Mouse (Mus musculus) liver, adult 2 months (tissue): ENCODE measurements around the gene Chrna9. TPM values are rescaled to one million over a fixed set of nuclear protein-coding genes. Genes with fewer than 3 reads are reported as not detected.

Source experiments
- DNase-seq: peaks from one replicate; pipeline ENCODE4 v3.0.0-alpha.2; 2011; ENCODE audit warnings: low read depth, low spot score; ENCODE audit errors: extremely low read depth
- H3K27ac ChIP-seq: fragments of 200-500 bp; replicated peaks from 2 replicates; pipeline ENCODE4 v1.5.1; 2012; ENCODE audit warnings: low read depth, mild to moderate bottlenecking, control low read depth, inconsistent platforms, low read length; ENCODE audit not compliant: insufficient read depth
- H3K27me3 ChIP-seq: fragments of 200-500 bp; 2 replicates; pipeline ENCODE4 v1.6.1; 2012; ENCODE audit warnings: mild to moderate bottlenecking, moderate library complexity, low read length, inconsistent platforms; ENCODE audit not compliant: control insufficient read depth, insufficient read depth
- H3K36me3 ChIP-seq: fragments of 200-500 bp; 2 replicates; pipeline ENCODE4 v1.6.1; 2012; ENCODE audit warnings: low read length, inconsistent platforms; ENCODE audit not compliant: control insufficient read depth, insufficient read depth
- H3K4me1 ChIP-seq: fragments of 200-500 bp; 2 replicates; pipeline ENCODE4 v1.6.1; 2011; ENCODE audit warnings: low read length; ENCODE audit not compliant: control insufficient read depth, insufficient read depth
- H3K4me3 ChIP-seq: fragments of 200-500 bp; 2 replicates; pipeline ENCODE4 v1.5.1; 2011; ENCODE audit warnings: low read depth, mild to moderate bottlenecking, control low read depth, low read length, moderate library complexity; ENCODE audit not compliant: insufficient read depth
- H3K79me2 ChIP-seq: fragments of 200-500 bp; 2 replicates; pipeline ENCODE4 v1.6.1; 2012; ENCODE audit warnings: inconsistent platforms, mild to moderate bottlenecking, low read length, moderate library complexity; ENCODE audit not compliant: control insufficient read depth, insufficient read depth
- H3K9ac ChIP-seq: fragments of 200-500 bp; 2 replicates; pipeline ENCODE4 v1.6.1; 2012; ENCODE audit warnings: low read depth, mild to moderate bottlenecking, control low read depth, inconsistent platforms, low read length
- CTCF ChIP-seq: fragments of 200-500 bp; IDR thresholded peaks from 2 replicates; pipeline ENCODE4 v1.5.1; 2011; ENCODE audit warnings: low read depth, low read length, control low read depth
- POLR2A ChIP-seq: fragments of 200-500 bp; IDR thresholded peaks from 2 replicates; pipeline ENCODE4 v1.6.1; 2011; ENCODE audit warnings: low read length, control low read depth; ENCODE audit not compliant: insufficient read depth; ENCODE audit errors: extremely low read depth
- WGBS: fragments of 180-500 bp; shearing (Covaris S2); methylation state at CpG from one replicate; pipeline ENCODE4 v1.1.7; 2018; 5-methylcytosine and 5-hydroxymethylcytosine counted together
- polyA plus RNA-seq: library from polyadenylated mRNA; depleted of rRNA; stranded (reverse); fragments of >200 nt; gene quantifications from 2 replicates; pipeline ENCODE4 v1.2.3, GENCODE M21; 2012
- total RNA-seq: library from RNA; depleted of rRNA; stranded (reverse); fragments of >200 nt; gene quantifications from 2 replicates; pipeline ENCODE4 v1.2.3, GENCODE M21; 2014

The Chrna9 gene
- total and polyA plus RNA-seq, 2 experiments: not detected

DNA sequence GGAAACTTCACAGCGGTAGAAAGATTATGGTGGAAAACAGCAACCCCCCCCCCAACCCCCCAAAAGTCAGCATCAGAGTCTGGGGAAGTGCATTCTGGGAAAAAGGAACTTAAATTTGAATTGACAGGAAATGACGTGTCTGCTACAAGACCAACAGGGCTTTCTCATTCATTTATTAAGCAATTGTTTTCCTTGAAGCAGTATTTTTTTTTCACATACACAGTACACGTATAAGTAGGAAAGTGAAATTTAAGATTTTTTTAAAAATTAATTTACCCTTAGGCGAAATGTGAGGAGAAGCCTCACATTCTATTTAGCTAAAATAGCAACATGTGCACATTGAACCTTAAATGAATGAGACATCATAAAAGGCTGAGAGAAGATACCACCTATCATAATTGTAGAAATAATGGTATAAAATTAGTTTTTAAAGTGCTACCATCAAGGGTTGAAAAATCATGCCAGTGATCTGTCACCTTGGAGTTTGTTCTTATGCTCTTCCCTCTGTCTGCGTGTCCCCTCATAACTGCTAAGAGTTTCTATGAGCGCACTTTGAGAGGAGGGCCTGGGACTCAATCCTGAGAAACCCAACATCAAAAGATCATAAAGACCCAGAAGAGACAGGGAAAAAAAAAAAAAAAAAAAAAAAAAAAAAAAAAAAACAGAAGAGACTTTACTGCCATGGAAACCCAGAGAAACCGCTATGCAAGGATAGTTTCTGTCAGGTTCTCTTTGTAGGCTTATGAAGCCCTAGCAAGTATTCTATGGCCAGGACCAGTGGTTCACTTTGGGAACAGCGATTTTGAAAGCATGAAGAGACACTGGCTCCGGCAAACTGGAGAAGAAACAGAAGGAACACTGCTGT, 21.7 kb downstream of the Chrna9 start:
- DNase-seq: no peak
- no peaks in the 10 kb centered on the region for H3K4me1 ChIP-seq
- no peaks in the 10 kb centered on the region for H3K27me3 ChIP-seq
- no peaks in the 10 kb centered on the region for H3K79me2 ChIP-seq
- peak overlapping the region; percentile 32 for H3K4me3 ChIP-seq
- no peak overlapping the region for H3K9ac ChIP-seq
- no peak for TF ChIP-seq CTCF
- TF ChIP-seq POLR2A: no peak
- H3K36me3 ChIP-seq: no peaks in the 10 kb centered on the region
- WGBS: 79% methylated on average over 9 of the region's 9 CpGs
- H3K27ac ChIP-seq: no peak overlapping the region

- Histone ChIP-seq H3K36me3 (no peaks in the 10 kb centered on the region), H3K9ac (no peak overlapping the region), H3K4me1 (no peaks in the 10 kb centered on the region), H3K4me3 (no peak overlapping the region), H3K27ac (no peak overlapping the region), H3K27me3 (no peaks in the 10 kb centered on the region), H3K79me2 (no peaks in the 10 kb centered on the region)
- DNase-seq: peak; percentile 48
- 2% methylated on average over 4 of the region's 4 CpGs for WGBS
- TF ChIP-seq POLR2A (no peak), CTCF (peak; percentile 60; the same call in 1 of the 2 replicates)
These were observed 23.9 kb downstream of the Chrna9 start for GRCm38 (mm10) chr5:65958597-65958996.

GRCm38 (mm10) chr5:65959893-65960596, 25.3 kb downstream of the Chrna9 start:
- H3K79me2 ChIP-seq: no peaks in the 10 kb centered on the region
- H3K4me1 ChIP-seq: no peaks in the 10 kb centered on the region
- WGBS: 87% methylated on average over 5 of the region's 5 CpGs
- H3K36me3 ChIP-seq: no peaks in the 10 kb centered on the region
- H3K27me3 ChIP-seq: no peaks in the 10 kb centered on the region
- TF ChIP-seq CTCF (no peak), POLR2A (no peak)
- no peak overlapping the region for H3K27ac ChIP-seq
- H3K9ac ChIP-seq: no peak overlapping the region
- DNase-seq: no peak
- no peak overlapping the region for H3K4me3 ChIP-seq

DNA sequence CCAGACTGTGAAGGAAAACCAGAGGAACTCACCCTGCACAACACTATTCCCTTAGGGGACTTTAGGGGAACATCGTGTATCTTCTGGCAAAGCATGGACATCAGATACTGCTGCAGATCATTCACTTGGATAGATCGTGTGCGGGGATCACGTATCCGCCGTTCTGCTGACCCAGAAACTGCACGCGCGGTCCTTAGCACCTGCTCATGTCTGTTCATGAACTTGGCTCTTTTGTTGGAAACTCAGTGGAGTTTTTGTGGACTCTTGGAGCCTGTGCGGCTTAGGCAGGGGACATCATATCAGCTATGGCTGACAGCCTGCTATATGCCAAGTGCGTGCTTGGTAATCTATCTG, 25.9 kb downstream of the Chrna9 start:
- Histone ChIP-seq H3K27me3 (no peaks in the 10 kb centered on the region), H3K4me3 (no peak overlapping the region), H3K27ac (no peak overlapping the region), H3K36me3 (no peaks in the 10 kb centered on the region), H3K79me2 (no peaks in the 10 kb centered on the region), H3K9ac (no peak overlapping the region), H3K4me1 (no peaks in the 10 kb centered on the region)
- TF ChIP-seq CTCF: no peak
- TF ChIP-seq POLR2A: no peak
- DNase-seq: no peak
- WGBS: 86% methylated on average over 11 of the region's 11 CpGs

DNA sequence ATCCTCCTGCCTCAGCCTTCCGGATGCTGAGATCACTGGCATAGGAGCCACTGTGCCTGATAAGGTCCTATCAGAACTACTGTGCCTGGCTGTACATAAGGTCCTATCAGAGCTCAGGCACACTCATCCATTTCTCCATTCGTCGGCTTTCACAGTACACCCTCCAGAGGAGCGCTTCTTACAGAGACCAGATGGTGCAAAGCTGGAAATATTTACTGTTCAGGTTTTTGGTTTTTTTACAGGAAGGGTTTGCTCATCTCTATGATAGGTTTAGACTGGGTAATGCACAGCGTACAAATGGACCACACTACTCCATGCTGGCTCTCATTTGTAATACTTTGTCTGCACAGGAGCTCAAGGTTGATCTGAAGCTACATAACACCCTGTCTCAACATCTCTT, 28.6 kb downstream of the Chrna9 start:
- no peaks in the 10 kb centered on the region for H3K4me1 ChIP-seq

More for the DNA sequence above, 28.6 kb downstream of the Chrna9 start:
- 94% methylated on average over 5 of the region's 5 CpGs for WGBS
- Histone ChIP-seq H3K27me3 (no peaks in the 10 kb centered on the region), H3K4me3 (no peak overlapping the region), H3K36me3 (no peaks in the 10 kb centered on the region), H3K79me2 (no peaks in the 10 kb centered on the region), H3K9ac (no peak overlapping the region), H3K27ac (no peak overlapping the region)
- no peak for DNase-seq
- no peak for TF ChIP-seq CTCF
- TF ChIP-seq POLR2A: no peak
